Mouse (Mus musculus) neural tube, embryonic 12.5 days (tissue): Measurements from ENCODE around the gene S100a11. TPM values are rescaled to one million over a fixed set of nuclear protein-coding genes. Genes with fewer than 3 reads are reported as not detected.

Experiments used
- ATAC-seq: fragments of 200-750 bp; cut with Nextera tagmentation; 2 replicates; pipeline ENCODE4 v1.8.0; 2017; ENCODE audit warnings: low read depth, mild to moderate bottlenecking, moderate TSS enrichment, moderate library complexity; ENCODE audit not compliant: low FRiP score
- H3K27ac ChIP-seq: fragments of 300-500 bp; sonication (generic); 2 replicates; pipeline ENCODE4 v1.5.1; 2016
- H3K27me3 ChIP-seq: fragments of 300-500 bp; sonication (generic); replicated peaks from 2 replicates; pipeline ENCODE4 v1.6.1; 2016; ENCODE audit warnings: mild to moderate bottlenecking
- H3K36me3 ChIP-seq: fragments of 300-500 bp; sonication (generic); 2 replicates; pipeline ENCODE4 v1.6.1; 2016; ENCODE audit warnings: mild to moderate bottlenecking
- H3K4me1 ChIP-seq: fragments of 300-500 bp; sonication (generic); 2 replicates; pipeline ENCODE4 v1.6.1; 2016
- H3K4me2 ChIP-seq: fragments of 300-500 bp; sonication (generic); replicated peaks from 2 replicates; pipeline ENCODE4 v1.6.1; 2016; ENCODE audit warnings: mild to moderate bottlenecking
- H3K4me3 ChIP-seq: fragments of 300-500 bp; sonication (generic); 2 replicates; pipeline ENCODE4 v1.5.1; 2016
- H3K9ac ChIP-seq: fragments of 300-500 bp; sonication (generic); 2 replicates; pipeline ENCODE4 v1.6.1; 2016; ENCODE audit warnings: mild to moderate bottlenecking
- H3K9me3 ChIP-seq: fragments of 300-500 bp; sonication (generic); 2 replicates; pipeline ENCODE4 v1.6.1; 2016; ENCODE audit warnings: mild to moderate bottlenecking
- WGBS: fragments of 180-500 bp; shearing (Covaris S2); methylation state at CpG from one replicate; pipeline ENCODE4 v1.1.7; 2016; 5-methylcytosine and 5-hydroxymethylcytosine counted together
- polyA plus RNA-seq: library from polyadenylated mRNA; unstranded; fragments of >200 nt; fragmentation: Nextera tagmentation; extraction: Ambion mirVana; gene quantifications from 2 replicates; pipeline ENCODE4 v1.2.1, GENCODE M21; 2016

S100a11 gene
- polyA plus RNA-seq, 1 experiment from 2014 or later = 324 TPM

DNA sequence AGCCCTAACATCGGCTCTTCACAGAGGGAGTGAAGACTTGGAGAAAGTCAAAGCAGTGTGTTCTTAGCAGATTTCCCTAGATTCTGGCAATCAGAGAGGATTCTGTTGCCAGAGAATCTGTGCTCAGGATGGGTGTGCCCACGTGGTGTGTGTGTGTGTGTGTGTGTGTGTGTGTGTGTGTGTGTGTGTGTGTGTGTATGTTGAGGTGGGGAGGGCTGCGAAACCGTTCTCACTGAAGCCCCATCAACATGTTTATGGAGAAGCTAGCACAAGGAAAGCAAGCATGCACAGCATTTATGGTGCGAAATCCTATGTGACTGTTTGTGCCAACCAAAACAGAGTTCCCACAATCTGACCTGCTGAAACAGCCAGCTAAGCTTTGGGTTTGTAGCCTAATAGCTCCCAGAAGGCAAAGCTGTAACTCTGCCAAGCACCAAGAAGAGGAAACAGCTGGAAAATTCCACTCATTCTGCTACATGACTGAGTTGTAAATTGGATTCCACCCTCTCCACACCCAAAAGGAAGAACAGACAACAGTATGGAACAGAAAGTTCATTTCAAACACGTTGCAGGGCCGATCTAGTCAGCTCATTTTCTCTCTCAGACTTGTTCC is 48.2 kb downstream of the S100a11 start:
- Histone ChIP-seq H3K27ac (no peak overlapping the region), H3K4me2 (no peak overlapping the region), H3K9me3 (no peaks in the 10 kb centered on the region), H3K36me3 (no peaks in the 10 kb centered on the region), H3K4me1 (no peaks in the 10 kb centered on the region), H3K27me3 (no peaks in the 10 kb centered on the region), H3K9ac (no peak overlapping the region), H3K4me3 (no peak overlapping the region)
- ATAC-seq = no peak
- 70% methylated on average over 7 of the region's 7 CpGs for WGBS

- 66% methylated on average over 2 of the region's 2 CpGs for WGBS
- no peak for ATAC-seq
- no peak overlapping the region for H3K9ac ChIP-seq
- H3K27ac ChIP-seq = no peak overlapping the region
- no peaks in the 10 kb centered on the region for H3K36me3 ChIP-seq
- H3K27me3 ChIP-seq = no peaks in the 10 kb centered on the region
- no peak overlapping the region for H3K4me2 ChIP-seq
- H3K4me3 ChIP-seq = no peak overlapping the region
- H3K4me1 ChIP-seq = no peaks in the 10 kb centered on the region
- H3K9me3 ChIP-seq = no peaks in the 10 kb centered on the region
Measured at GRCm38 (mm10) chr3:93569046-93569445, 48.8 kb downstream of the S100a11 start.

GRCm38 (mm10) chr3:93572058-93572791 is 51.9 kb downstream of the S100a11 start:
- ATAC-seq = no peak
- no peaks in the 10 kb centered on the region for H3K9me3 ChIP-seq
- H3K27ac ChIP-seq = no peak overlapping the region
- 64% methylated on average over 5 of the region's 5 CpGs for WGBS
- no peak overlapping the region for H3K9ac ChIP-seq
- no peaks in the 10 kb centered on the region for H3K36me3 ChIP-seq
- H3K4me3 ChIP-seq = no peak overlapping the region
- no peak overlapping the region for H3K4me2 ChIP-seq
- H3K4me1 ChIP-seq = no peaks in the 10 kb centered on the region
- no peaks in the 10 kb centered on the region for H3K27me3 ChIP-seq

Other genes starting within 250 kb of the S100a11 start
- gene Flg, start 247.0 kb upstream of the S100a11 start, polyA plus RNA-seq = not detected in 2 replicates
- gene Hrnr, start 200.7 kb upstream of the S100a11 start, polyA plus RNA-seq = not detected in 2 replicates
- not detected in 2 replicates for gene Rptn, start 126.8 kb upstream of the S100a11 start, polyA plus RNA-seq
- gene Tchh, start 78.2 kb upstream of the S100a11 start, polyA plus RNA-seq = 1.6 and 1.9 TPM in 2 replicates
- gene Tchhl1, start 51.7 kb upstream of the S100a11 start, polyA plus RNA-seq = not detected in 2 replicates
- gene S100a10, start 34.6 kb downstream of the S100a11 start, polyA plus RNA-seq = 248 and 305 TPM in 2 replicates
- not detected in 2 replicates for gene Tdpoz2, start 132.2 kb downstream of the S100a11 start, polyA plus RNA-seq
- not detected in 2 replicates for gene Tdpoz1, start 155.8 kb downstream of the S100a11 start, polyA plus RNA-seq
- not detected in 2 replicates for gene Gm37596, start 172.6 kb downstream of the S100a11 start, polyA plus RNA-seq